Mouse (Mus musculus): ENCODE results near the gene Kcnk13. TPM values are rescaled to one million over a fixed set of nuclear protein-coding genes. Genes with fewer than 3 reads are reported as not detected.
A peak's percentile ranks its signal among the peaks of the same experiment; 100 is the strongest.

The Kcnk13 gene
- total and polyA plus RNA-seq, 3 experiments: 0.13 TPM; not detected in 2

DNA sequence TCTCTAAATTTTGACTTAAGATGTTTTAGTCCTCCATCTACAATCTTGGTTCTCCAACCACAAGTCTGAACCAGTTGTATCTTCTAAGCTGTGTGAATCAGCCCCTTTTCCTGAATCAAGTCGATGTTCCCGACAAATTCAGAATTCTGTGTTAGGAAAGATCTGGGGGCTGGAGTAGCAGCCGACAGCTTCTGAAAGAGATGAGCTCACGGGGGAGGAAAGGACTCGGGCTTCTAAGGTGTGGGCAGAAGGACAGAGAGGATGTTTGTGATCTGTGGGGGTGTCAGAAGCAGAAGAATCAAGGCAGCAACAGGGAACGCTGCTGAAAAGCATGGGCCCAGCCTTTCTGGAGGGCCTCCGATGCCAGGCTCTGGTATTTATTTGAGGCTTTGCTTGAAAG, 36.0 kb upstream of the Kcnk13 start:
- TF ChIP-seq SIN3A (IDR thresholded peaks at IDR 0.05; ENCODE audit: low read length): no peak
- no peak for TF ChIP-seq SMC3 (IDR thresholded peaks at IDR 0.05; ENCODE audit: low read depth, low read length)
- TF ChIP-seq MEF2A (IDR thresholded peaks at IDR 0.05; ENCODE audit: borderline replicate concordance, low read depth, low read length): no peak
- TF ChIP-seq NRF1 (IDR thresholded peaks at IDR 0.05; ENCODE audit: low read depth, low read length): no peak
- no peak for TF ChIP-seq MXI1 (IDR thresholded peaks at IDR 0.05; ENCODE audit: low read depth, low read length)
- no peak for TF ChIP-seq ZKSCAN1 (IDR thresholded peaks at IDR 0.05; ENCODE audit: borderline replicate concordance, low read depth, low read length)
- no peak for TF ChIP-seq ZMIZ1 (IDR thresholded peaks at IDR 0.05; ENCODE audit: low read depth, low read length)
- no peak for TF ChIP-seq EP300 (IDR thresholded peaks at IDR 0.05; ENCODE audit: low read length)
- no peak for TF ChIP-seq BHLHE40 (IDR thresholded peaks at IDR 0.05; ENCODE audit: low read depth, low read length)
- TF ChIP-seq RCOR1 (conservative IDR thresholded peaks at IDR 0.05; ENCODE audit: low read depth, low read length): no peak
- TF ChIP-seq CTCF (conservative IDR thresholded peaks at IDR 0.05 in 1 of 2, IDR thresholded peaks at IDR 0.05 in 1 of 2; ENCODE audit: low read depth in 2 of 2, low read length in 2 of 2): no peak
- no peak for TF ChIP-seq USF1 (IDR thresholded peaks at IDR 0.05; ENCODE audit: low read depth, low read length)
- no peak for TF ChIP-seq ELF1 (IDR thresholded peaks at IDR 0.05; ENCODE audit: low read depth, low read length)
- no peak for TF ChIP-seq ZC3H11A (IDR thresholded peaks at IDR 0.05; ENCODE audit: low read depth, low read length)
- no peak for TF ChIP-seq ZNF384 (IDR thresholded peaks at IDR 0.05; ENCODE audit: low read depth, low read length)
- no peak for TF ChIP-seq IRF4 (IDR thresholded peaks at IDR 0.05; ENCODE audit: low read depth, low read length)
- TF ChIP-seq GABPA (IDR thresholded peaks at IDR 0.05; ENCODE audit: insufficient replicate concordance, low read depth, low read length): no peak
- no peak for TF ChIP-seq TBP (conservative IDR thresholded peaks at IDR 0.05; ENCODE audit: low read depth, low read length)
- no peak for TF ChIP-seq PAX5 (IDR thresholded peaks at IDR 0.05; ENCODE audit: low read length)
- no peak for TF ChIP-seq CHD2 (IDR thresholded peaks at IDR 0.05; ENCODE audit: low read length)
- dilution Hi-C loops (cut with MboI; ENCODE audit: extremely low pct_ligation_motif_present, extremely low pct_unique_long_range_greater_than_20kb, low sequenced_read_pairs): no loop called here

GRCm38 (mm10) chr12:99929160-99929559, 35.1 kb upstream of the Kcnk13 start:
- Histone ChIP-seq H3K9me3 (replicated peaks; ENCODE audit: low read length) (no peaks in the 10 kb centered on the region), H3K79me2 (replicated peaks; ENCODE audit: control insufficient read depth, extremely low read depth, insufficient read depth, poor library complexity, severe bottlenecking) (no peaks in the 10 kb centered on the region), H3K9ac (ENCODE audit: insufficient read depth, low read depth) (no peak overlapping the region), H3K36me3 (replicated peaks in 1 of 2; ENCODE audit: control insufficient read depth in 1 of 2, insufficient read depth in 1 of 2, low read length in 1 of 2) (peaks cover 10 to 82% of the 10 kb centered on the region in 2 experiments), H3K27ac (ENCODE audit: insufficient read depth, low read depth) (no peak overlapping the region), H3K4me2 (ENCODE audit: insufficient read depth, low read depth, poor library complexity, severe bottlenecking) (no peak overlapping the region), H3K27me3 (replicated peaks) (no peaks in the 10 kb centered on the region), H3K4me1 (ENCODE audit: control insufficient read depth in 1 of 2, insufficient read depth in 2 of 2) (no peaks in the 10 kb centered on the region), H3K4me3 (replicated peaks in 1 of 3; ENCODE audit: low read depth in 2 of 3, low read length in 2 of 3, poor library complexity in 1 of 3) (no peak overlapping the region)
- no peak for TF ChIP-seq MAX (IDR thresholded peaks at IDR 0.05; ENCODE audit: low read length)
- TF ChIP-seq JUND (conservative IDR thresholded peaks at IDR 0.05; ENCODE audit: low read depth, low read length): peak; percentile 57; the same call in 1 of the 2 replicates
- in situ Hi-C loops (cut with MboI; ENCODE audit: low pct_ligation_motif_present, low pct_unique_long_range_greater_than_20kb, low sequenced_read_pairs) (no loop called here), dilution Hi-C loops (cut with MboI; ENCODE audit: extremely low pct_ligation_motif_present, extremely low pct_unique_long_range_greater_than_20kb, low sequenced_read_pairs) (no loop called here)
- DNase-seq (ENCODE audit: extremely low read depth): no peak

More for the DNA sequence above, 36.0 kb upstream of the Kcnk13 start:
- no peak for DNase-seq (ENCODE audit: extremely low read depth)
- Histone ChIP-seq H3K9ac (ENCODE audit: insufficient read depth, low read depth) (no peak overlapping the region), H3K9me3 (replicated peaks; ENCODE audit: low read length) (no peaks in the 10 kb centered on the region), H3K27ac (ENCODE audit: insufficient read depth, low read depth) (no peak overlapping the region), H3K4me2 (ENCODE audit: insufficient read depth, low read depth, poor library complexity, severe bottlenecking) (no peak overlapping the region), H3K36me3 (replicated peaks in 1 of 2; ENCODE audit: control insufficient read depth in 1 of 2, insufficient read depth in 1 of 2, low read length in 1 of 2) (peaks cover 10 to 85% of the 10 kb centered on the region in 2 experiments), H3K79me2 (replicated peaks; ENCODE audit: control insufficient read depth, extremely low read depth, insufficient read depth, poor library complexity, severe bottlenecking) (no peaks in the 10 kb centered on the region), H3K4me1 (ENCODE audit: control insufficient read depth in 1 of 2, insufficient read depth in 2 of 2) (no peaks in the 10 kb centered on the region), H3K27me3 (replicated peaks) (no peaks in the 10 kb centered on the region), H3K4me3 (replicated peaks in 1 of 3; ENCODE audit: low read depth in 2 of 3, low read length in 2 of 3, poor library complexity in 1 of 3) (no peak overlapping the region)
- in situ Hi-C loops (cut with MboI; ENCODE audit: low pct_ligation_motif_present, low pct_unique_long_range_greater_than_20kb, low sequenced_read_pairs): no loop called here

Data from CH12.LX (cell line).